Mouse (Mus musculus): ENCODE data around the gene Kifc5b. TPM values are rescaled to one million over a fixed set of nuclear protein-coding genes. Genes with fewer than 3 reads are reported as not detected.
"Not testable (repeated sequence)": the region's sequence is repeated elsewhere in the genome, so short reads cannot be mapped to it uniquely, and the experiment has no call there.

Gene Kifc5b
- polyA plus RNA-seq, 1 experiment from 2014 or later: 4.2 TPM

DNA sequence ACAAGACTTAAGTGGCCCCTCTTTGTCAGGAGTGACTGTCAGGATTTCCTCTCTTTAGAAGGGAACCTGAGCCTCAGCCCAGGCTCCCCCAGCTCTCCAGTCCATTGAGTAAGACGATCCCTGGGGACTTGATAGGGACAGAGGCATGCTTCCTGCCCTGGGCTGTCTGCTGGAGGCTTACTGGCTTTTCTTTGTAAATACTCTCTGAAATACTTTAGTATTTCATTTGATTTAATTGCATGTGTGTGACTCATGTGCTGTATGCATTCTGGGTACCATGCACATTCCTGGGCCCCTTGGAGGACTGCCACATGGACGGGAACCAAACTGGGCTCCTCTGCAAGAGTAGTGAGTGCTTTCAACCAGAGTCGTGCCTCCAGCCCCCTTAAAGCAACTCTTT, 29.0 kb upstream of the Kifc5b start:
- no peak overlapping the region for H3K4me2 ChIP-seq (replicated peaks)
- no peaks in the 10 kb centered on the region for H3K9me3 ChIP-seq
- no peaks in the 10 kb centered on the region for H3K36me3 ChIP-seq
- no peak overlapping the region for H3K27ac ChIP-seq
- H3K9ac ChIP-seq (replicated peaks): no peak overlapping the region
- peaks cover 25% of the 10 kb centered on the region for H3K4me1 ChIP-seq (replicated peaks)
- WGBS: 42% methylated on average over 3 of the region's 3 CpGs
- H3K4me3 ChIP-seq (replicated peaks): no peak overlapping the region
- no peak for ATAC-seq
- peaks cover 20% of the 10 kb centered on the region for H3K27me3 ChIP-seq

DNA sequence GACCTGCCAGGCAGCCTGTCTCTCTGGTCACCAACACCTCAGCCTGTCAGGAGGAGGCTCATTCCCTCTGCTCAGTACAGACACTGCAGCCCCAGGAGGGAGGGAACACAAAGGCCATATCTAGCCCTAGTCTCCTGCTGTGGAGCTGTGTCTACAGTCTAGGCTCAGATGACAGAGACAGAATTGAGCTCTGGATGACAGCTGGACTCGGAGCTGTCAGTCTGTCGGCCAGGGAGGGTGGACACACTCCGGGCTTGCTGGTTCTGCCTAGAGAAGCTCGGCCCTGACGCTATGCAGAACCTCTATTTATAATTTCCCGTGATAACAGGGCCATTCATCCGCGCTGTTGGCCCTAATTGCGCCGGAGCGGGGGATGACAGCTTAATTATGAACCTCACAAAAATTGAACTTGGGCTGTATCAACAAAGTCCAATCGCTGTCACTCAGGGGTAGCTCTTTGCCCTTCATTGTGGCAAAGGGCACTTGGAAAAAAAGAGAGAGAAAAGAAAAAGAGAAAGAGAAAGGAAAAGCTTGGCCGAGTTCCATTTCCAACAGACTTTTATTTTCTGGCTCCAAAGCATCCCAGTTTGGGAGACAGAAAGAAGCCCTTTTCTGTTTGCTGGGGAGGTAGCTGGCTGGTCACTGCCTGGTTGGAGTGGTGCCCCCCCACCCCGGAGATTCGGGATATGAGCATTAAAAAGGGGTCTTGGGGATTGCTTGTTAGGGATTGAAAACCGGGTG, 24.1 kb upstream of the Kifc5b start:
- no peaks in the 10 kb centered on the region for H3K36me3 ChIP-seq
- H3K4me3 ChIP-seq (replicated peaks): no peak overlapping the region
- no peaks in the 10 kb centered on the region; the same call in 1 of the 2 replicates for H3K27me3 ChIP-seq
- WGBS: 45% methylated on average over 16 of the region's 16 CpGs
- ATAC-seq: peak; percentile 53; the same call in 1 of the 2 replicates
- peaks cover 14% of the 10 kb centered on the region for H3K4me1 ChIP-seq (replicated peaks)
- H3K4me2 ChIP-seq (replicated peaks): no peak overlapping the region
- H3K9me3 ChIP-seq: no peaks in the 10 kb centered on the region
- 0 out of 2 replicates have a peak overlapping the region, but pooled peaks have one; percentile 28 for H3K9ac ChIP-seq (replicated peaks)
- H3K27ac ChIP-seq: peak overlapping the region; percentile 20; the same call in 1 of the 2 replicates

DNA sequence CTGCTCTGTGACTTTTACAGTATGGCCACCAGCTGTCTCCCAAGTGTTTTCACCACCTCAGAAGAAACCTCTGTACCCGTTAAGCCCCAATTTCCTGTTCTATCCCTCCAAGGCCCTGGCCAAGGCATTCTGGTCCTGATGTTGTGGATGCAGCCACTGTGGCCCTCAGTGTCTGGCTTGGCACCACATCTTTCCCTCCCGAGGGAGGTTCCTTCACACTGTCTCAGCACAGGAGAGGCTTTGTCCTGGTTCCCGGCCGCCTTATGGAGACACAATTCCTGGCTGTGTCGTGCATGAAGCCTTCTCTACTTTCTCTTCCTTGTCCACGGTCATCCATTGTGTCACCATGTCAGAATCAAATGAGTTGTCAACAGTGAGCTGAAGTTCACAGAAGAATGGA, 23.4 kb upstream of the Kifc5b start:
- H3K4me2 ChIP-seq (replicated peaks): no peak overlapping the region
- no peaks in the 10 kb centered on the region for H3K36me3 ChIP-seq
- no peak for ATAC-seq
- H3K4me3 ChIP-seq (replicated peaks): no peak overlapping the region
- H3K27me3 ChIP-seq: no peaks in the 10 kb centered on the region
- peaks cover 14% of the 10 kb centered on the region for H3K4me1 ChIP-seq (replicated peaks)
- no peaks in the 10 kb centered on the region for H3K9me3 ChIP-seq
- H3K27ac ChIP-seq: no peak overlapping the region
- H3K9ac ChIP-seq (replicated peaks): no peak overlapping the region
- 60% methylated on average over 6 of the region's 6 CpGs for WGBS

DNA sequence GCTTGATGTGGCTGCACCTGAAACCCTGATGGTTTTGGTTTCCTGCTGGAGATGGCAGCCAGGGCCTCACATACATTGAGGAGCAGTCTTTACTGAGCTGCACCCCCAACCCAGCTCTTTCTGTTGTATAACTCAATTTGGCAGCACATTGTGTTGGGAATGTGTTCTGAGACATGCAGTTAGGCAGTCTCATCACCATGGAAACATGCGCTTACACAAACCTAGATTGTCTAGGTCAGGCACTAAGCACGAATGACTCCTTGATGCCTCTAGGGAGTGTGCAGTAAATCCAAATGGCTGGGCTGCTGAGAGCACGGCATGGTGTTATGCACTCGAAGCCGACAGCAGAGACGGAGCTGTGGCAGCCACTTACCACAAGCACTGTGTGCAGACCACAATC, 22.5 kb upstream of the Kifc5b start:
- Histone ChIP-seq H3K4me2 (replicated peaks) (no peak overlapping the region), H3K27me3 (no peaks in the 10 kb centered on the region), H3K9ac (replicated peaks) (no peak overlapping the region), H3K4me3 (replicated peaks) (no peak overlapping the region), H3K36me3 (no peaks in the 10 kb centered on the region), H3K4me1 (replicated peaks) (peaks cover 14% of the 10 kb centered on the region), H3K9me3 (no peaks in the 10 kb centered on the region), H3K27ac (no peak overlapping the region)
- ATAC-seq: no peak
- WGBS: 80% methylated on average over 6 of the region's 6 CpGs

DNA sequence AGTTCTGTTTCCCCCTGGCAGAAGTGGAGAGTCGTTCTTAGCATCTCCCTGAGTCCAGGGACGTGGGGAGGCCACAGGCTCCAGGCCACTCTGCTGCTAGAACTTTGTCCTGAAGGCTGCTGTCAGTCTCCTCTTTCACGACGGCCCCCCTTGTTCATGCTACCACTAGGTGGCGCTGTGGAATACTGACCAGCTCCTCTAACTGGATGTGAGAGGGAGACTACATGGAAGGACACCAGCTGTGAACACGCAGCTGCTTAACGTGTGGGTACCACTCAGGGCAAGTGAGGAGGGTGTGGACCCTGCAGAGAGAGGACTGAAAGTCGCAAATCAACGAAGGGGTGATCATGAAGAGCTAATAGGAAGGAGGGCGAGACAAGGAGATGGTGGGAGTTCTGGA, 21.3 kb upstream of the Kifc5b start:
- H3K9me3 ChIP-seq: no peaks in the 10 kb centered on the region
- no peak overlapping the region for H3K9ac ChIP-seq (replicated peaks)
- ATAC-seq: 0 out of 2 replicates have a peak, but pooled peaks have one; percentile 50
- H3K36me3 ChIP-seq: no peaks in the 10 kb centered on the region
- H3K27ac ChIP-seq: no peak overlapping the region
- H3K4me1 ChIP-seq (replicated peaks): peaks cover 14% of the 10 kb centered on the region
- no peaks in the 10 kb centered on the region for H3K27me3 ChIP-seq
- WGBS: 14% methylated on average over 10 of the region's 10 CpGs
- H3K4me2 ChIP-seq (replicated peaks): no peak overlapping the region
- H3K4me3 ChIP-seq (replicated peaks): no peak overlapping the region

DNA sequence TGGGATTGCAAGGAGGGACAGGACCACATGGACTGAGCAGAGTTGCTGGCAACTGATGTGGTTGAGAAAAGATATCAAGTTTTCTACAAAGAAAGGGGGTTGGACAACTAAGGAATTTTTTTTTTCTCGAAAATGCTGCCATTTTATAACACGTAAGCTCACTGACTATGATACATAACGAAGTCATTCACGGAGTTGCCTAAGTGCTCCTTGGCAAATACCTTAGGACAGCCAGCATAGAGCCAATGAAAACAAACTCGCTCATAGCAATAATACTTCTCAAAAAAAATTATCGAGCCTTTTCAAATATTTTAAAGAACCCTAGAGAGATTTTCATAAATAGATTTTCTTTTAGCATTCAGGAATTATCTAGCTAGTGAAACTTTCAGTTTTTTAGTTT, 16.0 kb upstream of the Kifc5b start:
- ATAC-seq: no peak

DNA sequence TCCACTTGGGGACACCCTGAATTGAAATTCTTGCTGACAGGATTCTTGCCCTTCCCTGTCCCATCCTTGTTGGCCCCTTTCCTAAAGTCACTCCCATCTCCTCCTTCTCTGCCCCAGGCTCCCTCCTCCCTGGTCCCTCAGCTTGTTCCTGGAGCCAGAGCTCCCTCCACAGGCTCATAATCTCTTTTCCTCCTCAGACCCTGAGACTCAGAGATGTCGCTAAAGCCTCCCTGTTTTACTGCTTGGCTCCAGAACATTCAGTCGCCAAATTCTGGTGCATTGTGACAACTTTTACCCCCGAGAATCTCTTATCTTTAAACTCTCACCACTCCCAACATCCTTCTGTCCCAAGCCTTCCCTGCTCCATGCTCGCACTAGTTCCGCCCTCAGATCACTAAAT, 12.6 kb upstream of the Kifc5b start:
- WGBS: 63% methylated on average over 5 of the region's 5 CpGs
- Histone ChIP-seq H3K9me3 (no peaks in the 10 kb centered on the region), H3K36me3 (no peaks in the 10 kb centered on the region), H3K4me2 (replicated peaks) (no peak overlapping the region), H3K4me1 (replicated peaks) (no peaks in the 10 kb centered on the region), H3K27ac (no peak overlapping the region), H3K9ac (replicated peaks) (no peak overlapping the region), H3K4me3 (replicated peaks) (no peak overlapping the region), H3K27me3 (no peaks in the 10 kb centered on the region)
- ATAC-seq: no peak

More for the DNA sequence above, 16.0 kb upstream of the Kifc5b start:
- Histone ChIP-seq H3K27ac (no peak overlapping the region), H3K4me3 (replicated peaks) (no peak overlapping the region), H3K9ac (replicated peaks) (no peak overlapping the region), H3K36me3 (no peaks in the 10 kb centered on the region), H3K27me3 (no peaks in the 10 kb centered on the region), H3K9me3 (no peaks in the 10 kb centered on the region), H3K4me2 (replicated peaks) (no peak overlapping the region), H3K4me1 (replicated peaks) (no peaks in the 10 kb centered on the region)
- WGBS: 82% methylated on average over 6 of the region's 6 CpGs

DNA sequence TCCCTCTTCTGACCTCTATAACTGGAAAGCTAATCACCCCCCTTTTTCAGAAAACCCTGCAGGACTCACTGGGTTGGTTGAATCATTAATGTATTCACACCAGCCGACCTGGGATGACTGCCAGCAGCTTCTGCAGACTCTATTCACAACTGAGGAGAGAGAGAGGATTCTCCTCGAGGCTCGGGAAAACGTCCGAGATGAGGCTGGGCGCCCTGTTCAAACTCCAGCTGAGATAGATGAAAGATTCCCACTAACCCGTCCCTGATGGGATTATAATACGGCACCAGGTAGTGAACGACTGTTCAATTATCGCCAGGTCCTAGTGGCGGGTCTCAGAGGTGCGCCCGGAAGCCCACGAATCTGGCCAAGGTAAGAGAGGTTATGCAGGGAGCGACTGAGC, 9.4 kb upstream of the Kifc5b start:
- ATAC-seq; H3K27ac ChIP-seq; H3K4me2 ChIP-seq (replicated peaks); H3K36me3 ChIP-seq; H3K9ac ChIP-seq (replicated peaks); H3K27me3 ChIP-seq; H3K9me3 ChIP-seq; H3K4me1 ChIP-seq (replicated peaks); H3K4me3 ChIP-seq (replicated peaks): not testable (repeated sequence)
- WGBS: 85% methylated on average over 15 of the region's 15 CpGs

DNA sequence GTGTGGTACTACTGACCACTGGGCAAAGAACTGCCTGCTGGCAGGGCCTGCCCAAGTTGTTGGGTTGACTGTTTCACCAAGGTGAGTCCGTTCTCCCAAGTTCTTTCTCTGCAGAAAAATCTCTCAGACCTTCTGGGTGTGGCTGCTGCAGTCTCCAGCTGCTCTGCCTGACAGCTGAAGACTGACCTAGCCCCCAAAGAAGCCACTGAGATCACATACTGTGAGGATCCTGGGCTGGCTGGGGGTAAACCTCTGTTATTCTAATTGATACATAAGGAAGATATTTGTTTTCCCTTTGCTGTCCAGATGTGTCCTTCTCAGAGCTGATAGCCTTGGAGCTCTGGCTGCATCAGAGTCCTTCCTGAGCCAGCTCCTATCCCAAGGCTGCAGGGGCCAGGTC, 1.6 kb upstream of the Kifc5b start:
- no peaks in the 10 kb centered on the region for H3K9me3 ChIP-seq
- H3K36me3 ChIP-seq: no peaks in the 10 kb centered on the region
- H3K9ac ChIP-seq (replicated peaks): no peak overlapping the region
- H3K4me2 ChIP-seq (replicated peaks): no peak overlapping the region
- H3K4me1 ChIP-seq (replicated peaks): peaks cover 13% of the 10 kb centered on the region
- no peak for ATAC-seq
- H3K27ac ChIP-seq: no peak overlapping the region
- WGBS: 63% methylated on average over 1 of the region's 1 CpGs
- H3K27me3 ChIP-seq: no peaks in the 10 kb centered on the region
- no peak overlapping the region for H3K4me3 ChIP-seq (replicated peaks)

DNA sequence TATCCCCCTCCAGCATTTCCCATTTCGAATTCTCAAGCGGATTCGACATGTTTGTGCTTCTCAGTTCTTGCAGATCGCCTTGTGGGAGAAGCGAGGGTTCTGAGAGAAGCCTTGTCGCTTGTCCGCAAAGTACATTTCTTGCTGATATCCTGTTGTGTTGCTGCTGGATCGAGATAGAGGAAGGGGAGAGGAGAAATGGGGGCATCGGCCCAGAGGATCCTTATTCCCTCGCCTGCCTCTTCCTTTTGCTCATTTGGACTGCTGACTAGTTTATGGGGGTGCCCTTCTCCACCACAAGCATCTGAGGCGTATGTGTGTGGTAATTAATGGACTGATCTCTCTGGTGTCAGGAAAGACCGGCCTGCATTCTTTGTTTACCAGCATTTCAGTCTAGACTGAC, 669 bp downstream of the Kifc5b start:
- peaks cover 13% of the 10 kb centered on the region for H3K4me1 ChIP-seq (replicated peaks)
- H3K27ac ChIP-seq, H3K36me3 ChIP-seq, H3K27me3 ChIP-seq, ATAC-seq, H3K9me3 ChIP-seq: not testable (repeated sequence)
- peak overlapping the region; percentile 77 for H3K4me2 ChIP-seq (replicated peaks)
- WGBS: 2% methylated on average over 11 of the region's 12 CpGs
- peak overlapping the region; percentile 69 for H3K4me3 ChIP-seq (replicated peaks)
- H3K9ac ChIP-seq (replicated peaks): peak overlapping the region; percentile 67

DNA sequence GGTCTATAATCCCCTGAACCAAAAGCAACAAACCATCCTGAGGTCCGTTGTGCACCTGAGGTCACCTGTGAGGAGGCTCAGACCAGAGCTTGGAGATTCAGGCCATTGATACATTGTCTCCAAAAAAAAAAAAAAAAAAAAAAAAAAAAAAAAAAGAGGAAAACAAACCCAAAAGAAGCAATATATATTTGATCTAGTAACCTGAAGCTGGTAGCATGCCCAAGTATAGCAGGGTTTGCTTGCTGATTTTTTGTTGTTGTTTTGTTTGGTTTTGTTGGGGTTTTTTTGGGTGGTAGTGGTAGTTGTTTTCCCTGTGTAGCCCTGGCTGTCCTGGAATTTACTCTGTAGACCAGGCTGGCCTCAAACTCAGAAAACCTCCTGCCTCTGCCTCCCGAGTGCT, 1.5 kb downstream of the Kifc5b start:
- WGBS: 82% methylated on average over 2 of the region's 2 CpGs
- Histone ChIP-seq H3K27ac (no peak overlapping the region), H3K36me3 (peaks cover 11% of the 10 kb centered on the region; the same call in 1 of the 2 replicates), H3K9ac (replicated peaks) (no peak overlapping the region; the same call in 1 of the 2 replicates), H3K4me3 (replicated peaks) (peak overlapping the region; percentile 69), H3K4me1 (replicated peaks) (peaks cover 13% of the 10 kb centered on the region), H3K9me3 (no peaks in the 10 kb centered on the region), H3K27me3 (no peaks in the 10 kb centered on the region), H3K4me2 (replicated peaks) (peak overlapping the region; percentile 77)
- no peak for ATAC-seq

DNA sequence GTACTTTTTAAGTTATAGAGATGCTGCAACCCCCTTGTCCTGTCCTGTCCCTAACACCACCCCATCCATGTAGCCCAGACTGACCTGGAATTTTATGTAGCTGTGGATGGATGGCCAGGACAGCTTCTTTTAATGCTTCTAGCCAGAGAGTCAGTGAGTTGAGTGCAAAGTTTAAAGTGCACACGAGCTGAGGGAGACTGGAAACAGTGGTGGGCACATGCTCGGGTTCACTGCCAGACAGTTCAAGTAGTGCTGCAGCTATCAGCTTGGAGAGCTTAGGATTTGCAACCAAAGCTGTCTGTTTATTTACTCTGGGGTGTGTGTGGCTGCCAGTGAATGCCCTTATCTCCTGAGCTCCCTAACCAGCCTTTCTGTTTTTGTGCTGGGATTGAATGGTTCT, 2.6 kb downstream of the Kifc5b start:
- not testable (repeated sequence) for H3K27ac ChIP-seq; H3K4me3 ChIP-seq (replicated peaks); H3K27me3 ChIP-seq; H3K4me2 ChIP-seq (replicated peaks); ATAC-seq; H3K9me3 ChIP-seq; H3K9ac ChIP-seq (replicated peaks)
- Histone ChIP-seq H3K4me1 (replicated peaks) (peaks cover 13% of the 10 kb centered on the region), H3K36me3 (peaks cover 12% of the 10 kb centered on the region)
- 71% methylated on average over 2 of the region's 2 CpGs for WGBS

DNA sequence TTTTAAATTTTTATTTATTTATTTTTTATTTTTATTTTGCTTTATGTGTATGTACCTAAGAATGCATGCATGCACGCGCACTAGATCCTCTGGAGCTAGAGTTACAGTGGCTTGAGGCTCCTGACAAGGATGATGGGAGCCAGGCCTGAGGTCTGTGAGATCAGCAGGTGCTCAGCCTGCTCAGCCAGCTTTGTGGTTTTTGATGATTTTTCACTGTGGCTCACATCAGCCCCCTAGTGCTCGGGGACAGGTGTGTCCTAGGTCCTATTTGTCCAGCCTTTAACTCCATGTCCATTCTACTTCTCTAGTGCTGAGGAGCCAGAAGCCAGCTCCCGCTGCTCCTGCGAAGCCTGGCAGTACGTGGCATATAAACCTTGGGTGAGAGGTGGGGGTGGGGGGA, 5.5 kb downstream of the Kifc5b start:
- H3K27ac ChIP-seq; H3K9ac ChIP-seq (replicated peaks); H3K4me2 ChIP-seq (replicated peaks); H3K27me3 ChIP-seq; H3K9me3 ChIP-seq; H3K4me3 ChIP-seq (replicated peaks); ATAC-seq: not testable (repeated sequence)
- WGBS: 95% methylated on average over 6 of the region's 6 CpGs
- Histone ChIP-seq H3K36me3 (peaks cover 33% of the 10 kb centered on the region), H3K4me1 (replicated peaks) (peaks cover 12% of the 10 kb centered on the region)
